Mouse (Mus musculus): ENCODE results near the gene Rft1. TPM values are rescaled to one million over a fixed set of nuclear protein-coding genes. Genes with fewer than 3 reads are reported as not detected.

The Rft1 gene
- polyA plus RNA-seq, 1 experiment: 12.3 TPM

- Histone ChIP-seq H3K27me3 (ENCODE audit: control insufficient read depth, insufficient read depth, insufficient read length) (no peaks in the 10 kb centered on the region), H3K4me3 (peak overlapping the region; percentile 5), H3K79me2 (ENCODE audit: control insufficient read depth, insufficient read depth) (peaks cover 28% of the 10 kb centered on the region), H3ac (ENCODE audit: control insufficient read depth, insufficient read length) (no peak overlapping the region), H3K4me2 (ENCODE audit: low read depth) (peak overlapping the region; percentile 60), H3K36me3 (ENCODE audit: control insufficient read depth, insufficient read depth) (no peaks in the 10 kb centered on the region)
- TF ChIP-seq POLR2A (IDR thresholded peaks at IDR 0.05; ENCODE audit: insufficient read length, low read depth) (peak; percentile 65), POLR2AphosphoS2 (IDR thresholded peaks at IDR 0.05; ENCODE audit: insufficient read length, low read depth) (peak; percentile 72), CEBPB (IDR thresholded peaks at IDR 0.05; ENCODE audit: insufficient read depth, poor library complexity, severe bottlenecking) (peak; percentile 75; the same call in 1 of the 2 replicates), MYOG (IDR thresholded peaks at IDR 0.05; ENCODE audit: control insufficient read depth in 1 of 3, insufficient read depth in 1 of 3, insufficient read length in 2 of 3, low read depth in 2 of 3) (no peak)
Measured at GRCm38 (mm10) chr14:30618746-30619275, 35.3 kb upstream of the Rft1 start.

DNA sequence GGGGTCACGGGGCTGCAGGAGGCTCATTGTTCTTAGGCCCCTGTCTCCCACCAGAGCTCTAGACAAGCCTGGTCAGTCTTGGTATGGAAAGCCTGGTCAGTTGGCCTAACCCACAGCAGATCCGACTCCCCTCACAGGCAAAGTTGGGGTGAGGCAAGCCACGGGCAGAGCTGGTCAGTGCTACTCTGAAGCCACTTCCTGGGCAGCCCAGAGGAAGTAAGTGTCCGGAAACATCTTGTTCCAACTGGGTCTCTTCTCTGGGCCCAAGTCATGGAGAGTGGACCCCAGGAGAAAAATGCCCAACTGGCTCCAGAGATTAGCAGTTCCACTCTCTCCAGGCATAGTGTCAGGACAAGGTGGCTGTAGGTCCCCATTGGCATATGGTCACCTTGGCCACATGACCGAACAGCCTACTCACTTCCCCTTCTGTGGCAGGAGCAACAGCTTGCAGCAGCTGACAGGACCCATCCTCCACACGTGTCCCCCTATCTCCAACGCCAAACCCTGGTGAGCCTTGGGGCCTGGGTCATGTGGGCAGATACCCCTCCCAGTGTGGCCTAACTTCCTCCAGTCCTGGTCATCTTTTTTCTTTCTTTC, 34.1 kb upstream of the Rft1 start:
- TF ChIP-seq SRF (IDR thresholded peaks at IDR 0.05; ENCODE audit: control insufficient read depth, insufficient read length, low read depth) (no peak), REST (IDR thresholded peaks at IDR 0.05; ENCODE audit: insufficient read depth, insufficient read length) (no peak), POLR2AphosphoS2 (IDR thresholded peaks at IDR 0.05; ENCODE audit: insufficient read length, low read depth) (no peak), TCF3 (IDR thresholded peaks at IDR 0.05; ENCODE audit: insufficient read length, low read depth) (no peak), MAX (IDR thresholded peaks at IDR 0.05; ENCODE audit: low read depth) (no peak), TCF12 (IDR thresholded peaks at IDR 0.05; ENCODE audit: insufficient read depth, poor library complexity, severe bottlenecking) (no peak), CEBPB (IDR thresholded peaks at IDR 0.05; ENCODE audit: insufficient read depth, poor library complexity, severe bottlenecking) (no peak), MYOD1 (IDR thresholded peaks at IDR 0.05; ENCODE audit: control insufficient read depth in 1 of 3, insufficient read length in 2 of 3, low read depth in 2 of 3) (peak in 1 of 3 experiments; percentile 39)
- H3K79me2 ChIP-seq (ENCODE audit: control insufficient read depth, insufficient read depth): peaks cover 28% of the 10 kb centered on the region
- no peak overlapping the region for H3K4me3 ChIP-seq
- no peaks in the 10 kb centered on the region for H3K27me3 ChIP-seq (ENCODE audit: control insufficient read depth, insufficient read depth, insufficient read length)
- no peak overlapping the region for H3ac ChIP-seq (ENCODE audit: control insufficient read depth, insufficient read length)
- H3K36me3 ChIP-seq (ENCODE audit: control insufficient read depth, insufficient read depth): no peaks in the 10 kb centered on the region
- H3K4me2 ChIP-seq (ENCODE audit: low read depth): no peak overlapping the region

GRCm38 (mm10) chr14:30622130-30622529, 32.0 kb upstream of the Rft1 start:
- no peak overlapping the region for H3K4me2 ChIP-seq (ENCODE audit: low read depth)
- H3ac ChIP-seq (ENCODE audit: control insufficient read depth, insufficient read length): no peak overlapping the region
- no peaks in the 10 kb centered on the region for H3K27me3 ChIP-seq (ENCODE audit: control insufficient read depth, insufficient read depth, insufficient read length)
- H3K4me3 ChIP-seq: no peak overlapping the region
- TF ChIP-seq TCF12 (IDR thresholded peaks at IDR 0.05; ENCODE audit: insufficient read depth, poor library complexity, severe bottlenecking): no peak
- TF ChIP-seq TCF3 (IDR thresholded peaks at IDR 0.05; ENCODE audit: insufficient read length, low read depth): no peak
- TF ChIP-seq CEBPB (IDR thresholded peaks at IDR 0.05; ENCODE audit: insufficient read depth, poor library complexity, severe bottlenecking): no peak
- TF ChIP-seq E2F4 (IDR thresholded peaks at IDR 0.05; ENCODE audit: insufficient read depth): no peak
- TF ChIP-seq MYOD1 (IDR thresholded peaks at IDR 0.05; ENCODE audit: control insufficient read depth in 1 of 3, insufficient read length in 2 of 3, low read depth in 2 of 3): no peak
- no peak for TF ChIP-seq POLR2A (IDR thresholded peaks at IDR 0.05; ENCODE audit: insufficient read length, low read depth)
- no peak for TF ChIP-seq SRF (IDR thresholded peaks at IDR 0.05; ENCODE audit: control insufficient read depth, insufficient read length, low read depth)
- TF ChIP-seq POLR2AphosphoS2 (IDR thresholded peaks at IDR 0.05; ENCODE audit: insufficient read length, low read depth): no peak
- TF ChIP-seq REST (IDR thresholded peaks at IDR 0.05; ENCODE audit: insufficient read depth, insufficient read length): no peak
- TF ChIP-seq USF1 (IDR thresholded peaks at IDR 0.05; ENCODE audit: low read depth): no peak
- no peak for TF ChIP-seq MAX (IDR thresholded peaks at IDR 0.05; ENCODE audit: low read depth)
- no peak for TF ChIP-seq MYOG (IDR thresholded peaks at IDR 0.05; ENCODE audit: control insufficient read depth in 1 of 3, insufficient read depth in 1 of 3, insufficient read length in 2 of 3, low read depth in 2 of 3)
- H3K36me3 ChIP-seq (ENCODE audit: control insufficient read depth, insufficient read depth): no peaks in the 10 kb centered on the region
- H3K79me2 ChIP-seq (ENCODE audit: control insufficient read depth, insufficient read depth): peaks cover 34% of the 10 kb centered on the region

- Histone ChIP-seq H3K4me3 (no peak overlapping the region), H3K27me3 (ENCODE audit: control insufficient read depth, insufficient read depth, insufficient read length) (no peaks in the 10 kb centered on the region), H3ac (ENCODE audit: control insufficient read depth, insufficient read length) (no peak overlapping the region), H3K4me2 (ENCODE audit: low read depth) (no peak overlapping the region), H3K36me3 (ENCODE audit: control insufficient read depth, insufficient read depth) (no peaks in the 10 kb centered on the region), H3K79me2 (ENCODE audit: control insufficient read depth, insufficient read depth) (peaks cover 34% of the 10 kb centered on the region)
- TF ChIP-seq MYOD1 (IDR thresholded peaks at IDR 0.05; ENCODE audit: control insufficient read depth in 1 of 3, insufficient read length in 2 of 3, low read depth in 2 of 3): no peak
- no peak for TF ChIP-seq TCF12 (IDR thresholded peaks at IDR 0.05; ENCODE audit: insufficient read depth, poor library complexity, severe bottlenecking)
- TF ChIP-seq REST (IDR thresholded peaks at IDR 0.05; ENCODE audit: insufficient read depth, insufficient read length): no peak
- TF ChIP-seq MYOG (IDR thresholded peaks at IDR 0.05; ENCODE audit: control insufficient read depth in 1 of 3, insufficient read depth in 1 of 3, insufficient read length in 2 of 3, low read depth in 2 of 3): no peak
- no peak for TF ChIP-seq POLR2A (IDR thresholded peaks at IDR 0.05; ENCODE audit: insufficient read length, low read depth)
- TF ChIP-seq TCF3 (IDR thresholded peaks at IDR 0.05; ENCODE audit: insufficient read length, low read depth): no peak
- no peak for TF ChIP-seq SRF (IDR thresholded peaks at IDR 0.05; ENCODE audit: control insufficient read depth, insufficient read length, low read depth)
- no peak for TF ChIP-seq MAX (IDR thresholded peaks at IDR 0.05; ENCODE audit: low read depth)
- no peak for TF ChIP-seq E2F4 (IDR thresholded peaks at IDR 0.05; ENCODE audit: insufficient read depth)
- TF ChIP-seq CEBPB (IDR thresholded peaks at IDR 0.05; ENCODE audit: insufficient read depth, poor library complexity, severe bottlenecking): no peak
- no peak for TF ChIP-seq POLR2AphosphoS2 (IDR thresholded peaks at IDR 0.05; ENCODE audit: insufficient read length, low read depth)
- no peak for TF ChIP-seq USF1 (IDR thresholded peaks at IDR 0.05; ENCODE audit: low read depth)
Measured at GRCm38 (mm10) chr14:30622556-30622955, 31.6 kb upstream of the Rft1 start.

Measured in myocyte (in vitro differentiated cells).